ENCODE assay signal across 8 mouse cellular contexts in genomic region chr1:55028512-55029249, GRCm38 (mm10). TPM values are rescaled to one million over a fixed set of nuclear protein-coding genes. Genes with fewer than 3 reads are reported as not detected.
DNase-seq lines count a peak whose midpoint lies in the region; ATAC-seq and TF ChIP-seq lines count a peak whose summit lies in the region.

No protein-coding gene starts in this region.

- no peaks in the 10 kb centered on the region for H3K79me2 ChIP-seq in heart, adult 2 months (replicated peaks; ENCODE audit: control insufficient read depth, insufficient read depth, low read length)

- no peak for TF ChIP-seq CTCF in heart, adult 2 months (IDR thresholded peaks at IDR 0.05)
- no peak for TF ChIP-seq CTCF in hindbrain, postnatal 0 days (IDR thresholded peaks at IDR 0.05; ENCODE audit: low read depth)

- H3K27me3 ChIP-seq in heart, adult 2 months (ENCODE audit: control insufficient read depth, insufficient read depth, low read length) = no peaks in the 10 kb centered on the region
- no peaks in the 10 kb centered on the region for H3K27me3 ChIP-seq in liver, embryonic 15.5 days
- H3K27me3 ChIP-seq in hindbrain, postnatal 0 days (ENCODE audit: insufficient read depth, low read length) = no peaks in the 10 kb centered on the region

- intact Hi-C loops in heart, adult 2 months (cut with DNase I) = loop anchor here (5.0 kb wide), 1 partner anchor 199 kb away; the partner anchor contains the start of gene Rftn2
- intact Hi-C loops in heart, postnatal 25 days (cut with DNase I) = loop anchor here (1.0 kb wide), 1 partner anchor 22 kb away; no protein-coding TSS in a partner anchor

- TF ChIP-seq POLR2A in heart, adult 2 months (IDR thresholded peaks at IDR 0.05; ENCODE audit: insufficient read depth, low read depth, low read length) = peak; percentile 73

- H3K4me2 ChIP-seq in liver, embryonic 15.5 days = peak overlapping the region; percentile 65
- no peak overlapping the region for H3K4me2 ChIP-seq in hindbrain, postnatal 0 days (ENCODE audit: low read depth, low read length)

- 0 out of 2 replicates have a peak, but pooled peaks have one; percentile 35 for TF ChIP-seq EP300 in heart, adult 2 months (IDR thresholded peaks at IDR 0.05; ENCODE audit: insufficient read depth, low read depth, low read length)

- H3K27ac ChIP-seq in heart, adult 2 months = peak overlapping the region; percentile 95
- peak overlapping the region; percentile 90 for H3K27ac ChIP-seq in brown adipose tissue, adult 24 weeks (replicated peaks; ENCODE audit: low read depth, low read length)
- peak overlapping the region; percentile 97 for H3K27ac ChIP-seq in liver, embryonic 15.5 days (replicated peaks)
- no peak overlapping the region for H3K27ac ChIP-seq in hindbrain, postnatal 0 days

- H3K4me3 ChIP-seq in heart, adult 2 months = peak overlapping the region; percentile 13; the same call in 1 of the 2 replicates
- H3K4me3 ChIP-seq in brown adipose tissue, adult 24 weeks (ENCODE audit: insufficient read depth, low read depth, low read length) = peak overlapping the region; percentile 53
- H3K4me3 ChIP-seq in liver, embryonic 15.5 days (replicated peaks) = peak overlapping the region; percentile 43
- no peak overlapping the region for H3K4me3 ChIP-seq in hindbrain, postnatal 0 days (ENCODE audit: low read length)

- DNase-seq in heart, adult 2 months = peak; percentile 31 to 48
- DNase-seq in heart, postnatal 25 days (ENCODE audit: low spot score) = no peak
- peak; percentile 19 to 40 for DNase-seq in spleen, postnatal 14 days (ENCODE audit: low spot score in 2 of 2)
- DNase-seq in urinary bladder, postnatal 36 days (ENCODE audit: low spot score in 2 of 2) = no peak
- no peak for DNase-seq in cerebellum, adult 11 months
- no peak for DNase-seq in hindbrain, postnatal 0 days (ENCODE audit: low spot score)

- H3K4me1 ChIP-seq in heart, adult 2 months (ENCODE audit: control insufficient read depth, insufficient read depth, low read length) = peaks cover 6% of the 10 kb centered on the region
- 0 out of 2 replicates have a peak, but pooled peaks cover 2% of the 10 kb centered on the region for H3K4me1 ChIP-seq in brown adipose tissue, adult 24 weeks (ENCODE audit: control insufficient read depth, insufficient read depth, insufficient read length, low read length)
- peaks cover 66% of the 10 kb centered on the region for H3K4me1 ChIP-seq in liver, embryonic 15.5 days (replicated peaks)
- no peaks in the 10 kb centered on the region for H3K4me1 ChIP-seq in hindbrain, postnatal 0 days (ENCODE audit: insufficient read depth, low read length)

- no peaks in the 10 kb centered on the region for H3K9me3 ChIP-seq in liver, embryonic 15.5 days (replicated peaks)
- no peaks in the 10 kb centered on the region for H3K9me3 ChIP-seq in hindbrain, postnatal 0 days (ENCODE audit: low read length)

- H3K9ac ChIP-seq in heart, adult 2 months (ENCODE audit: low read depth, low read length) = peak overlapping the region; percentile 50
- H3K9ac ChIP-seq in liver, embryonic 15.5 days = peak overlapping the region; percentile 52; the same call in 1 of the 2 replicates
- H3K9ac ChIP-seq in hindbrain, postnatal 0 days (replicated peaks; ENCODE audit: low read length) = no peak overlapping the region

- H3K36me3 ChIP-seq in heart, adult 2 months (ENCODE audit: control insufficient read depth, insufficient read depth, low read length) = peaks cover 15% of the 10 kb centered on the region
- H3K36me3 ChIP-seq in liver, embryonic 15.5 days (replicated peaks) = peaks cover 1% of the 10 kb centered on the region; the same call in 1 of the 2 replicates
- H3K36me3 ChIP-seq in hindbrain, postnatal 0 days (ENCODE audit: insufficient read depth, low read length) = no peaks in the 10 kb centered on the region

- no peak for ATAC-seq in liver, embryonic 15.5 days (ENCODE audit: insufficient read depth)
- no peak for ATAC-seq in hindbrain, postnatal 0 days

- 47% methylated on average over 11 of the region's 11 CpGs for WGBS in heart, adult 2 months
- 29% methylated on average over 11 of the region's 11 CpGs for WGBS in liver, embryonic 15.5 days (ENCODE audit: insufficient replicate concordance)
- WGBS in hindbrain, postnatal 0 days = 83% methylated on average over 11 of the region's 11 CpGs

RNA-seq across cellular contexts. Expression of gene Sf3b1, which starts 1.4 kb away (rescaled TPM):
- total RNA-seq in heart, adult 2 months (2021) = 10 to 100 TPM; 64.4 to 74.9 TPM
- 27.9 and 62.8 TPM in 2 replicates for polyA plus RNA-seq in heart, adult 2 months (2012; rRNA removed)
- 10 to 100 TPM; 69.3 to 87.4 TPM for total RNA-seq in heart, postnatal 25 days (2021)
- polyA plus RNA-seq in brown adipose tissue, adult 24 weeks (2012; ENCODE audit: insufficient read depth, insufficient read length, missing spikeins) = 58.4 and 61.2 TPM in 2 replicates
- polyA plus RNA-seq in liver, embryonic 15.5 days (2015; fragmentation: Nextera tagmentation; extraction: Ambion mirVana) = 112 and 130 TPM in 2 replicates
- total RNA-seq in hindbrain, postnatal 0 days (2014; rRNA removed) = 141 and 306 TPM in 2 replicates
- polyA plus RNA-seq in hindbrain, postnatal 0 days (2015; fragmentation: Nextera tagmentation; extraction: Ambion mirVana) = 261 and 279 TPM in 2 replicates

RNA-seq across cellular contexts. Expression of gene Coq10b, which starts 23.9 kb away (rescaled TPM):
- total RNA-seq in heart, adult 2 months (2021) = 10 to 100 TPM; 26.7 to 64.0 TPM
- 16.0 and 23.1 TPM in 2 replicates for polyA plus RNA-seq in heart, adult 2 months (2012; rRNA removed)
- total RNA-seq in heart, postnatal 25 days (2021) = 10 to 100 TPM; 24.2 to 67.0 TPM
- 34.4 and 39.4 TPM in 2 replicates for polyA plus RNA-seq in brown adipose tissue, adult 24 weeks (2012; ENCODE audit: insufficient read depth, insufficient read length, missing spikeins)
- 13.0 and 13.3 TPM in 2 replicates for polyA plus RNA-seq in liver, embryonic 15.5 days (2015; fragmentation: Nextera tagmentation; extraction: Ambion mirVana)
- total RNA-seq in hindbrain, postnatal 0 days (2014; rRNA removed) = 12.3 and 15.1 TPM in 2 replicates
- 23.3 and 23.7 TPM in 2 replicates for polyA plus RNA-seq in hindbrain, postnatal 0 days (2015; fragmentation: Nextera tagmentation; extraction: Ambion mirVana)

RNA-seq across cellular contexts. Expression of gene Hspe1, which starts 59.3 kb away (rescaled TPM):
- 100 to 1,000 TPM; 153 to 180 TPM for total RNA-seq in heart, adult 2 months (2021)
- polyA plus RNA-seq in heart, adult 2 months (2012; rRNA removed) = 44.5 and 69.3 TPM in 2 replicates
- total RNA-seq in heart, postnatal 25 days (2021) = 100 to 1,000 TPM; 159 to 187 TPM
- 681 and 735 TPM in 2 replicates for polyA plus RNA-seq in brown adipose tissue, adult 24 weeks (2012; ENCODE audit: insufficient read depth, insufficient read length, missing spikeins)
- polyA plus RNA-seq in liver, embryonic 15.5 days (2015; fragmentation: Nextera tagmentation; extraction: Ambion mirVana) = 233 and 311 TPM in 2 replicates
- 64.3 and 65.2 TPM in 2 replicates for total RNA-seq in hindbrain, postnatal 0 days (2014; rRNA removed)
- polyA plus RNA-seq in hindbrain, postnatal 0 days (2015; fragmentation: Nextera tagmentation; extraction: Ambion mirVana) = 284 and 309 TPM in 2 replicates

RNA-seq across cellular contexts. Expression of gene Hspd1, which starts 59.4 kb away (rescaled TPM):
- 100 to 1,000 TPM; 373 to 383 TPM for total RNA-seq in heart, adult 2 months (2021)
- 68.5 and 143 TPM in 2 replicates for polyA plus RNA-seq in heart, adult 2 months (2012; rRNA removed)
- total RNA-seq in heart, postnatal 25 days (2021) = 100 to 1,000 TPM; 361 to 395 TPM
- 567 and 689 TPM in 2 replicates for polyA plus RNA-seq in brown adipose tissue, adult 24 weeks (2012; ENCODE audit: insufficient read depth, insufficient read length, missing spikeins)
- polyA plus RNA-seq in liver, embryonic 15.5 days (2015; fragmentation: Nextera tagmentation; extraction: Ambion mirVana) = 245 and 256 TPM in 2 replicates
- 61.6 and 71.8 TPM in 2 replicates for total RNA-seq in hindbrain, postnatal 0 days (2014; rRNA removed)
- 248 and 253 TPM in 2 replicates for polyA plus RNA-seq in hindbrain, postnatal 0 days (2015; fragmentation: Nextera tagmentation; extraction: Ambion mirVana)

Comparison
In these comparisons a context has a peak if more than half of its experiments do, and no peak if none do; other contexts are left out.
1. DNase-seq: peak in heart, adult 2 months (2 of 2) and spleen, postnatal 14 days (2 of 2); none in heart, postnatal 25 days (single experiment), urinary bladder, postnatal 36 days (0 of 2), cerebellum, adult 11 months (single experiment) and hindbrain, postnatal 0 days (single experiment).